Mouse (Mus musculus) adrenal gland, postnatal 14 days (tissue): ENCODE results near the gene Brf1. TPM values are rescaled to one million over a fixed set of nuclear protein-coding genes. Genes with fewer than 3 reads are reported as not detected.

Experiments used
- DNase-seq: peaks from one replicate; pipeline ENCODE4 v3.0.0; 2021; ENCODE audit warnings: mixed read lengths
- total RNA-seq: library from RNA; stranded (reverse); gene quantifications from 2 replicates; pipeline ENCODE4 v1.2.3, GENCODE M21; 2021

Brf1 gene
- total RNA-seq, 1 experiment from 2014 or later: 46.3 TPM

DNA sequence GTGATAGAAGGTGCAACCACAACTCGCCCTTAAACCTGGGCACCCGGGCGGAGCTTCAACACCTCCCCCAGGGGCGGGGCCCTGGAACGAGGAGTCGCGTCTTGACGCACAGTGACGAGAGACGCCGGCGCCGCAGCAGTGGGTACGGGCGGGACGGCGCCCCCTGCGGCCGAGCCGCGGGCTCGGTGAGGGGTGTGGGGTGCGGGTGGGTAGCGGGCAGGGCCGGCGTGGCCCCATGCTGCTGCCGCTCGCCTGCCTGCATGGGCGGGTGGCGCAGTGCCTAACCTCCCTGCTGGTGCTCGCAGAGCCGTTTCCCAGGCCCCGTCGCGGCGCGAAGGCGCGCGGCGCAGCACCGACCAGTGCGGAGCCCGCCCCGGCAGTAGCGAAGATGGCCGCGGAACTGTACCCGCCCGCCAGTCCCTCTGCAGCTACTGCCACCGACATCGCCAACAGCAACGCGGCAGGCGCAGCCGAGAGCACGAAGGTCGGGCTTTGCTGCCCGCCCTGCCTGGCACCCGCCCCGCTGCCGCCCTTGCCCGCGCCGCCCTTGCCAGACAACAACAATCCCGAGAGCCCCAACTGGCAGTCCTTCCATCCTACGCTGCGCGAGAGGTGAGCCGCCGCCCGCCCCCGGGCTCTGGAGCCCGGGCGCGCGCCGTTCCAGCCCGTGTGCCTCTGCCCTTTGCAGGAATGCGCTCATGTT, 24.0 kb downstream of the Brf1 start, which contains the start of gene Btbd6:
TSS of gene Btbd6 (plus strand) at position 112 of the 703 bp plus-strand sequence.
- peak; percentile 96 for DNase-seq

DNA sequence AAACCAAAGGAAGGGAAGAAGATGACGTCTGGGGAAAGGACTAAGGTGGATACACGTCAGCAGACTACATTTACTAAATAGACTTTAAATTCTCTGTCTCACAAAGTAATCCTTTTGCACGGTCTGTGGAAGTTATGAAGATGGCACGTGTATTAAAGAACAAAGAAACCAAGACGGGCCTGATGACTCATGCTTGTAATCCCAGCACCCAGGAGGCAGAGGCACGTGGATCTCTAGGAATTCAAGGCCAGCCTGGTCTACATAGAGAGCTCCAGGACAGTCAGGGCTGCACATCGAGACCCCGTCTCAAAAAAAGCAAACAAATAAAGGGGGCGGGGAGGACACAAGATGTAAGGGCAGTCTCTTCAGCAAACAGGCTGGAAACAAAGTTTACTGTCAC, 25.8 kb downstream of the Brf1 start:
- no peak for DNase-seq

DNA sequence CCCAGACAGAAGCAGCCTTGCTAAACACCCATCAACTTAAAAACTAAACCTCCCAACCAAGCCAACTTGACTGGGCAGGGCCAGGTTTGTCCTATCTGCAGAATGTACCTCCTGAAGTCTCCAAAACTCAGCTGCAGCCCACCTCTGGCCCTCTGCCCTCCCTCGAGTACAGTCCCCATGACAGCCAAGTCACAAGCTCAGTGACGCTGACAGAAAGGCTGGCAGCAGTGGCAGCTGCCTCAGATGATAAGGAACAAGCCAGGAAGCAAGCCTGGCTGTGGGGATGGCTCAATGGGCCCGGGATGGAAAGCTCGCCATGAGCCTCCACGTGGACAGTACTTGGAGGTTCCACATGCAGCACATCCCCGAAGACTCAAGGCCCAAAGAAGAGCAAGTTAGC, 30.9 kb downstream of the Brf1 start:
- DNase-seq: no peak

DNA sequence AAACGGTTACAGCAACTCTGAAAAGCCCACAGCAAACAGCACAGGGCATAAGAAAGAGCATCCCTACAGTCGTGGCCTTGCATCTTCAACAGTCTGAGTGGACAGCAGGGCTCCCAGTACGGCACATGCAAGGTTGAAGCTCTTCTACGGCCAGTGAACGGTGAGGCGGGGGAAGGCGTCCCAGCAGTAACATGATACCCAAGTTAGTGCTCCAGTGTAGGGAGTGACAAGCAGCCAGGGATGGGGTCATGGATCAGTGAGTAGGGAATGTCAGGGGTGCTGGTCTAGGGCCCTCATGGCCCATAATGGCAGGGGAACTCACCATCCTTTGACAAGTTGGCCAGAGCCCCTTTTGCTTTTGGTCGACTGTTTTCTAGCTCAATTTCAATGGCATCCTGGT, 31.6 kb downstream of the Brf1 start:
- no peak for DNase-seq

DNA sequence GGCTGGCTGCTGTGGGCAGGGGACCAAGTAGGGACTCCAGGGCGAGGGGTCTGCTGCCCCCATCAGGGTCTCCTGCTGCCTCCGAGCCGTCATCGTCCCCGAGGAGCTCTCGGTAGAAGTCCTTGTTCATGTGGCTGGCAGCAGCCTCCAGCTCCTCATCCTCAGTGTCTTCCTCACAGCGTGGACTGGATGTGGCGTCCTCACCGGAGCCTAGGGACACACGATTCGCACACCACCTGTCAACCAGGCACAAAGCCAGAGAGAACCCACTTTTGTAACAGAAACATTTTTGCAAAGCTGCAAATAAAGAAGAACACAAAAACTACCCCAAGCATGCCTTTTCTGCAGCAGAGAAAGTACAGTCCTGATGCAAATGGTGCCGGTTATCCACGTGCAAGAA, 34.7 kb downstream of the Brf1 start:
- DNase-seq: no peak

DNA sequence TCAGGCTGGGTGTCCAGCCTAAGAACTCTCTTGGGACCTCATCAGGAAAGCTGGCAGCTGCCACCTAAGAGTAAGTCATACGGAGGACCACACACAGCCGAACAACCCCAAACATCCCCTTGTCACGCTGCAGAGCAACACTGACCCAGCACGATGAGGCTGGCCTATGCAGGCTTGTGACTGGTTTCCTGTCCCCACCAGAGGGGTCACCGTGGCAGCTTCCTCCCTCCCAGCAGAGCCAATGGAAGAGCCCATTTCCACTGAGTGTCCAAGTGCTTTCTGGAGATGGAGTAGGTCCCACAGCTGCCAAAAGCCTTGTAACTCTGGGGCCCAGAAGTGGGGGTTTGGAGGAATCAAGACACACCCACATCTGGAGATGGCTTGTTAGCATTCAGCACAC, 38.6 kb downstream of the Brf1 start:
- DNase-seq: no peak

DNA sequence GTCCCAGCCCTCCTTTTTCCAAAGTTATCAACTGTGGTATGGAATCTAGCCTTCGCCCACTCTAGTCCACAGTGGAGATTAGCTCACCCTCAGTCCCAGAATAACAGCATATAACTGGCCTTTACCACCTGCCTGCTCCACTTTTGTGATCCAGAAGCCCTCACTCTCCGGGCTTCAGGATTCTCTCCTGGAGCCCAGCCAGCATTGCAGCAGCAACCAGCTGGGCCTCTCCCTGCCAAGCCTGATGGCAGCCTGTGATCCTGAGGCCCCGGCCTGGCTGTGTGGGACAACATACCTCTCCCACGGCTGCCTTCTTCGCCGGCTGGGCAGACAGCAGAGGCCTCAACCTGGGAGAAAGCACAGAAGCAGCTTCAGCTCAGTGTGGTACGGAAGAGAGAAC, 39.1 kb downstream of the Brf1 start:
- DNase-seq: peak; percentile 56

DNA sequence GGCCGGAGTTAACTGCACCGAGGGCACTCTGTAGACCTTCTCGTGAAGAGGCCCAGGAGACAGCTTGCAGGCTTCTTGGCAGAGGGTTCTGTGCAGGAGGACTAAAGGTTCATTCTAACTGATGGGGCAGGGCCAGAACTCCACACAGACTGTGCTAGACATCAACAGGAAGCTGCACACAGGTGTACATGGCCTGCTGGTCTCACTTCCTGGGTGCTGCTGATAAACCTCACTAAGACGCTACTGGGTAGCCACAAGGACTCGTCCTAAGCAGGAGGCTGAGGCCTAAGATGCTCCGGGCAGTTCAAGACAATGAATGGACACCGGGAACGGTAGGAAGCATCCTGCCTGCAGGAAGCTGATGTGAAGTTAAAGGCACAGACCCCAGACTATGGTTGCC, 41.1 kb downstream of the Brf1 start:
- no peak for DNase-seq

DNA sequence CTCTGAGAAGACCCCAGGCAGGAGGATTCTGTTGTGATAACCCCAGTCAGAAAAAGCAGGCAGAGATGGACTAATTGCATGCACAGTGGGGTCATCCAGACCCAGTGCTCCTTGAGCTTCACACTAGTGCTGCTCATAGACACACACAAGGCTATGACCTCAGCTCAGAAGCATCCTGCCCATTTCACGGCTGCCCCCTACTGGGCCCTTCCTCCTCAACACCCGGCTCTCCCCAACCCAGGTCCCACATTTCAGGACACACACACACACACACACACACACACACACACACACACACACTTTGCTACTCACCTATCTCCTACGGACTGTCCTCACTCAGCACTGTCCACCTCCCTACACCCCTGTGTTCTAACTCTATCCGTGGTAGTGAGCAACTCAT, 42.2 kb downstream of the Brf1 start:
- peak; percentile 81 for DNase-seq

DNA sequence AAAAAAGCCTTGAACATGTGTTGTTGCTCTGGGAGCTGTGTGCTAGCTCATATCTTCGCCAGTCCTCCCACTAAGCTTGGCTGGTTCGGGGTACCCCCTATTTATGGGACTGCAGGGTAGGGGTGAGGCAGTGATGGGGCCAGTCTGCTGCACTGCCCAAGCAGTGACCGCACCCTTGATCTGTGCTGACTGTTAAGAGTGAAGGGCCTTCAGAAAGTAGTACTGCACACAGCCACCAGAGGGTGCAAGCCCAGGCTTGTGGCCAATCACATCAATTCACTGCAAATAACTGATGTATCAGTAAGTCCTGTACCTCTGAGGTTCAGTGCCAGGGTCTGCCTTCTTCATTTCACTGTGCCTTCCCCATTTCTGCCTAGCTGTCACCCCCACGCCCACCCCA, 44.7 kb downstream of the Brf1 start:
- DNase-seq: peak; percentile 86

DNA sequence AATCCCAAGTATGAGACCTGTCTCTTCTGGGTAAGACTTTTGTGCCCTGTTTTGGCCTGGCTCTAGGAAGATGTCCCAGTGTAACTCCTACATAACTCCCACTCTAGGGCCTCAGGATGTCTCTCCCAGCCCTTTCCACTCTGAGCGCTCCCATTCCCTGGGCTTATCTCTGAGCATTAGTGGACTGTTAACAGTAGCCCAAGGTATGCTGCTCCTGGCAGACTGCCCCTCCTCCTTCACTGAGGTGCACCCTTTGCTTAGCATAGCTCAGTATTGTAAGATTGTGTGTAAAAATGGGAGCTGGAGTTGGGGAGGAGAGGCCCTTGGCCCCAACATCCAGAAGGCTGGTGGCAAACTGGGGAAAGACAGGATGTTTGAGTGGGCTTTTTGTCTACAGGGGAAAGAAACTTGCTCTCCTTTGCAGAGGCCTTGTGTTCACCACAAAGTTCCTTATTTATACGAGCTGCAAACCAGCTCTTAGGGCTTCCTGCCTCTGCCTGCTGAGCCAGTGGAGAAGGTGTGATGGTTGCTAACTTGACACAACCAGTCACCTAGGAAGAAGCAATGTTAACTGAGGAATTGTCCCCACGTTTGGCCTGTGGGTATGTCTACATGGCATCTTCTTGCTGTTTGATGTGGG, 47.5 kb downstream of the Brf1 start:
- no peak for DNase-seq

DNA sequence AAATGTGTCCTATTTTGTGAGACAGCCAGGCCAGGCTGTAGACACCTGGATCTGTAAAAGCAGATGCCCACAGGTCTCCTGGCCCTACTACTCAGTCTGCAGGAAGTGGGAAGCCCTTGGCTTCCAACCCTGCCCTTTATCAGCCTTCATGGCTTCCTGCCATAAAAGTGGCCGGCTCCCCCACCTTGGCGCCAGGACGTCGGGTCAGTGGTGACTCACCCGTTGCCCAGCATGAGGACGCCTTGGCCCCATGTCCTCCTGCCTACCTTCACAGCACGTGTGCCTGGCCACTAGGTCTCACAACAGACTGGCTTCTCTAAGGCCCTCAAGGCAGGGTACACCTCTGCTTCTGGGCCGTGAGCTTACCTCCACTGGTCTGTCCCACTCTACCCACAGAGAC, 48.1 kb downstream of the Brf1 start:
- DNase-seq: peak; percentile 93

DNA sequence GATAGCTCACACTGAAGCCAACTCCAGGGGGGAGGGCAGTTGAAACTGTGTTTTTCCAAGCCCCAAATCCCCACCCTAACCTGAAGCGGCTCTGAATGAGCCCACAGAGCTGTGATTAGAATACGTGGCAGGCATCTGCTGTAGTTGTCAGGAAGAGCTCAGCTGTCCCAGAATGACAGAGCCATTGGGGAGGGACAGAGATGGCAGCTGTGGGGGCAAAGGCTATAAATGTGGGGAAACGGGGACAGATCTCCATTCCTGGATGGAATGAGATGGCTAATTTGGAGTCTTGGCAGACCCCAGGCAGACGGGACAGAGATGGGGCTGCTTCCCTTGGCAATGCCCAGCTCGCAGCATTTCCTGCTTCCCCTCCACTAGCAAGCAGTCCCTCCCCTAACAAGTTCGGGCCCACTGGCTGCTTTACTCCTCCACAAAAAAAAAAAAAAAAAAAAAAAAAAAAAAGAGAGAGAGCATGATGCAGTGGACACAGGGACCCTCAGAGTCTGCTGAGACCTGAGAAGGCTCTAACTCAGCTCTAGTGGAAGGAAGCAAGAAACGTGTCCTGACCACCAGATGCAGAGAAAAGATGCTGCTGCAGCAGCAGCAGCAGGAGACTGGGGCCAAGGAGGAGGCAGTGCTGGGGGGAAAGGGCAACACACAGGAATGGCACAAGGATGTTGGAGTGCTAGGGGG, 49.2 kb downstream of the Brf1 start:
- DNase-seq: no peak

DNA sequence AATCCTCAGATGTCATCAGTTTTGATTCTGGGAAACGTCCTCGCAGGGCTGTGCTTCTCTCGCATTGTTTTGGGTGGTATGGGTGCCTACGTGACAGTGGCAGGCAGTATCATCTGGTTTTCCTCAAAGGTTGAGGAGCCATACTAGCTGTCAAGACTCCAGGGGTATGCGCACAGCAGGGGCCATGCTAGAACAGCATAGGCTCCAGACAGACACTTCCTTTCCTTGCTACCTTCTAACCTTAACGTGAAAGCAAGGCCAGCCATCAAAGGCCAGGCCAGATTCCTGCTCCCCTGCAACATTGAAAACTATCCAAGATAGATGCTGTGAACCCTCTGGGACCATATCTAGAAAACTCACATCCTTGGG, 49.8 kb downstream of the Brf1 start:
- no peak for DNase-seq

DNA sequence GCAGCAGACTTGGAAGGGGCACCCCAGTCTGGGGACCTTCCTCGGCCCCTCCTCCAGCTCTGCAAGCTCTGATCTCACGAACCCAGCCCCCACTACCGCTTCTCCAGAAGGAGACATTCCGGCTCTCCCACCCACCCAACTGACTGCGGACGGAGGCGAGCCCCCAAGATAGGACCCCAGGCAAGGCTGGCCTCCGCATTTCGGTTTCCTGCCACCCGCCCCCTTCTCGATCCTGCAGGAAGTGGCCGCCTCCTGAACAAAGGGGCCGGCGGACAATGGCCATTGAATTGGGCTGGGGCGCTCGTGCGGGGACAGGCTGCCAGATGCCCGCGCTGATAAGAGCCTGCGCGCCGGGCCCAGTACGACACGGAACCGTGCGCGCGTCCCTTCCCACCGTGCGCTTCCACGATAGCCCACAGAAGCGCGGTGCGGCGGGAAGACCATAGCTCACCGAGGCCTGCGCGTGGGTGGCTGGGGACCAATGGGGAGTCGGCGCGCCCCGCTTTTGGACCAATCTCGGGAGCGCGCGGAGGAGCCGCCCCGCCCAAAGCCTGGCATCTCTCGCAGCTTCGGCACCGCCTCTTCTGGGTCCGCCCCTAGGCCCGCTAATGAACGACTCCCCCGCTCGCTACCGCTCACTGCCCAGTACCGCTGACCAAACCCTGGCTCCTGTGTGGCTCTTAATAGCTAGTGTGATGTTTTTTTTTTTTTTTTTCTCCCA, 50.3 kb downstream of the Brf1 start:
- peak; percentile 95 for DNase-seq

DNA sequence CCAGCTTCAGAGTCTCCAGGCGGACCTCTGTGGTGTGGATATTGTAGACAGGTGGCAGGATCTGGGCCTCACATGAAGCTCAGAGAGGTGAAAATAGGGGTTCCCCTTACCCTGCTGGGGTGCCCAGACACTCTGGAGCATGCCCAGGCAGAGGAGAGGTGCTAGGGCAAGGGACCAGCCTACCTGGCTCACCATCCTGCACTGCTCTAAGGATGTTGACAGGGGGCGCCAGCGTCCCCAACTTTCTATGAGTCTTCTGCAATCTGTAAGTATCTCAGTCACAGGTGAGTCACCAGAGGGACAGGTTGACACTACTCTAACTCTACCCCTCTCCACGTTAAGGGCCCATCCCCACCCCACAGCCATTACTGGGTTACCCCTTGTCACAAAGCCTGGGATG, 53.2 kb downstream of the Brf1 start:
- DNase-seq: peak; percentile 60

DNA sequence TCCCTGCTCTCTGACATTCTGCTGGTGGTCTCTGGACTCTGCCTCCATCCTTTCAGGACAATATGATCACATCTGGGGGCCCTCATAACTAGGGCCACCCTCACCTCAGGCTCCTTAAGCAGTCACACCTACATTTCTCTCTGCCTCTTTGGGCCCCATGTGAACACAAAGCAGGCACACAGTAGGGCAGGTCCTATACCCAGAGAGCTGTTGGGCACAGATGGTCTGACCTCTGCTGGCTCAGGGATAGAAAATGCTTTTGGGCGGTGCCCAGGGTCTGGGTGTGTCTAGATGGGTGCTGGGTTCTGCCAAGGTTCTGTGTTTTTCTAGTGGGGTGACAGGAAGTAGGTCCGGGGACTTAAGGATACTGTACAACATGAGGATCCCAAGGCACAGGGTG, 56.8 kb downstream of the Brf1 start:
- DNase-seq: no peak

DNA sequence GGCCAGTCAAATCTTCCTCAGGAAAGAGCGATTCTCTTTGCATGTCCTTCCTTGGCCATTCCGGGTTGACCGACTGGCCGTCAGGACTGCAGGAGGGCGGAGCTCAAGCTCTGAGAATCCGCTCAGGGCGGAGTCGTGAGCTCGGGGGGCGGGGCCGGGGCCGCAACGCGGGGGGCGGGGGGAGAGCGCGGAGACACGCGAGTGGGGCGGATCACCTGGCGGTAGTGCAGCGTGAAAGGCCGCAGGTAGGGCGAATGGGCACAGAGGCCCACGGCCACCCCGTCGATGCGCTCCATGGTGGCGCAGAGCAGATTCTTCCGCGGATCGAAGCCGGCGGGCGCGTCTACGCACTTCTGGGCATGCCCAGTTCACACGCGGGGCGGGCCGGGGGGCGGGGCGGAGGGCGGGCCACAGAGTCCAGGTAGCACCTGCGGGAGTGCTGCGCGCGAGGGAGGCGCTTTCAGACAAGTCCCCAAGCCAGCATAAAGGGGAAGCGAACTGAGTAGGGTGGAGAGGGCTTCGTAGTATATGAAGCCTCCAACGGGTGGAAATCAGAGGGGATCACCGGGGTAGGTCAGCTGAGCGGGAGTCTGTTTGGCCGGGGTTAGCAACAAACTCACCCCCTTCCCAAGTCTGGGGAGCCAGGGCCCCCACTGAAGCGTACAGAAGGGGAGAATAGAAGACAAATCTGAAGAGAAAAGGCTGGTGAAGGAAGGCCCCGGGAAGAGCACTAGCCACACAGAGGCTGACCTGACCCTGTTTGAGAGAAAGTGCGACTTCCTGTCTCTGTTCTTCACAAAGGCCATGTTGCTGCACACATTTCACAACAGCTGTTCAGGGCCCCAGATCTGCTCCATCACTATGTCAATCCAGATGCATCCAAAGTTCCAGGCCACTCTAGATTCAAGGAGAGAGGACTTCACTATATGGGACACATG, 58.5 kb downstream of the Brf1 start, which contains the start of gene Nudt14:
TSS of gene Nudt14 (minus strand) at position 349 of the 938 bp plus-strand sequence.
- peak; percentile 89 for DNase-seq

DNA sequence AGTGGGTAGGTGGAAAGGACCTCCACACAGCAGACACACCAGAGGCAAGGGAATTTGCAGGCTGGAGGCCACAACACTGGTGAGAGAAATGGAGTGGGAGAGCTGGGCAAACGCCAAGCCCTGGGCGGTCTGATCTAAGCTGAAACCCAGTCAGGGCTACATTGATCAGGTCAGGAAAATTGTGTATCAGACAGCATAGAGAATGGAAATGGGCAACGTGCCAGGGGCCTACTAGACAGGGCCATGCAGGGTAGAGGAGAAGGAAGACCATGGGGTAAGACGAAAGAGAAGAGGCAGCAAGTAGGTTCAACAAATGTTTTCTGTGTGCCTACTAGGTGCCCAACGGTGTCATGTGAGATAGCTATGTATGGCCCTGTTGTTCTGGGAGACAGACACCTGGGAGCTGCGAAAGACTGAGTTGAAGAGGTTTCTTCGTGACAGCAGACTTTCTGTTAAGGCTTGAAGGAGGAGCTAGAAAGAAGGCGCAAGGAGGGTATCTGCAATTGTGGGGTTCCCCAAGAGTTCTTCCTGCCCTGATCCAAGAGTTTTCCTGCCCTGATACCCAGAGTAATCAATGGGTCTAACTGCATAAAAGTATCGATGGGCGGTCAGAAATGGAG, 59.2 kb downstream of the Brf1 start:
- peak; percentile 51 for DNase-seq

DNA sequence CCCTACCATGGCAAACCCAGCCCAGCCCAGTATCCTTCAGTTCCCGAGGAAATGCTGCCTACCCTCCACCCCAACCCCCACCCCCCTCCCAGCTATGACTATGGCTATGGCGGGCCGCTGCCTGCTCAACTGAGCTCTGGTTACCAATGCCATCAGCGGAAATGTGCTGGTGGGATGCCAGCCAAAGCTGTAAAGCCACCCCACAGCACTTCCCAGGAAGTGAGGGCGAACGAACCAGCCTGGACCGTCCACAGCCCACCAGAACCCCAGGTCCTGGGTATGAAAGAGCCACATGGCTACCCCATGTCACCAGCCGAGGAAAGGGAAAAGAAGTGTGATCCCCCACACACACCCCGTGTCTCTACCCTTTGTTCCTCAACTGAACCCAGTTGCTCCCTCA, 59.8 kb downstream of the Brf1 start:
- no peak for DNase-seq

DNA sequence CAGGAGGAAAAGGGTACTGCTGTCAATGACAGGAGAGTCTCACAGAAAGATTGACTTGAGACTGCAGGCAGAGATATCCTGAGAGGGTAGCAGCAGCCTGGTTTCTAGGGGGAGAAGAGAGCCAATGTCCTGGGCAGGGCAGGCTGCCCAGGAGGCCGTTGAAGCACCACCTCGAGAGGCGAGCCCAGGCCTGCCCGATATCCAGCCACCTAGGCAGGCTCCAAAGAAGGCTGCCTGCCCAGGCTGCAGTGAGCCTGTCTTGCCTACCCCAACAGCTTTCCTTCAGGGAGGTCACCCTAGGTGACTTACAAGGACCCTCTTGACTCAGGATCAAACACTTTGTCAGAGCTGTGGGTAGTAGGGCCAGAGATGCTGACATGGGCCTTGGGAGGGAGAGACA, 60.3 kb downstream of the Brf1 start:
- no peak for DNase-seq
